Mouse (Mus musculus) cerebellum, postnatal 4 days (tissue): ENCODE measurements around the gene Gm17949.
A peak's percentile ranks its signal among the peaks of the same experiment; 100 is the strongest.
"Not testable (repeated sequence)": the region's sequence is repeated elsewhere in the genome, so short reads cannot be mapped to it uniquely, and the experiment has no call there.

Source experiments
- DNase-seq, 2 experiments: peaks; one replicate each; pipeline ENCODE4 v3.0.0; 2022; ENCODE audit warnings: low spot score in 2 of 2, mixed read lengths in 1 of 2

Gene Gm17949

GRCm38 (mm10) chr17:57041554-57041953 is 30.3 kb downstream of the Gm17949 start, which contains the start of gene Slc25a41:
TSS of gene Slc25a41 (minus strand) at chr17:57041654.
- DNase-seq = no peak

- no peak for DNase-seq
Measured at GRCm38 (mm10) chr17:57047406-57047805, 36.1 kb downstream of the Gm17949 start.

- DNase-seq = no peak
Measured at GRCm38 (mm10) chr17:57048816-57049215, 37.5 kb downstream of the Gm17949 start.

GRCm38 (mm10) chr17:57051679-57052078 is 40.4 kb downstream of the Gm17949 start:
- DNase-seq = not testable (repeated sequence)

GRCm38 (mm10) chr17:57056246-57056645 is 45.0 kb downstream of the Gm17949 start:
- no peak for DNase-seq

- DNase-seq = peak in 1 of 2 experiments; percentile 34
Measured at GRCm38 (mm10) chr17:57058891-57059485, 47.7 kb downstream of the Gm17949 start, which contains the start of gene Crb3. TSS of gene Crb3 (plus strand) at chr17:57059105.

GRCm38 (mm10) chr17:57059486-57059977 is 48.3 kb downstream of the Gm17949 start, which contains the start of gene Slc25a23:
TSS of gene Slc25a23 (minus strand) at chr17:57059863.
- DNase-seq = peak; percentile 65 to 76

GRCm38 (mm10) chr17:57060231-57060801 is 49.0 kb downstream of the Gm17949 start:
- peak; percentile 80 to 91 for DNase-seq

- no peak for DNase-seq
Measured at GRCm38 (mm10) chr17:57061069-57061468, 49.8 kb downstream of the Gm17949 start.

GRCm38 (mm10) chr17:57062011-57062521 is 50.8 kb downstream of the Gm17949 start:
- DNase-seq = no peak

- no peak for DNase-seq
Measured at GRCm38 (mm10) chr17:57062548-57062947, 51.3 kb downstream of the Gm17949 start.

- no peak for DNase-seq
Measured at GRCm38 (mm10) chr17:57063031-57063430, 51.8 kb downstream of the Gm17949 start.

- no peak for DNase-seq
Measured at GRCm38 (mm10) chr17:57066908-57067307, 55.6 kb downstream of the Gm17949 start.

GRCm38 (mm10) chr17:57070272-57070671 is 59.0 kb downstream of the Gm17949 start:
- DNase-seq = no peak

GRCm38 (mm10) chr17:57070699-57071098 is 59.4 kb downstream of the Gm17949 start:
- no peak for DNase-seq
